Mouse (Mus musculus): Measurements from ENCODE around the gene Cep170b. TPM values are rescaled to one million over a fixed set of nuclear protein-coding genes. Genes with fewer than 3 reads are reported as not detected.

Gene Cep170b
- polyA plus RNA-seq, 1 experiment, result 5.8 TPM

DNA sequence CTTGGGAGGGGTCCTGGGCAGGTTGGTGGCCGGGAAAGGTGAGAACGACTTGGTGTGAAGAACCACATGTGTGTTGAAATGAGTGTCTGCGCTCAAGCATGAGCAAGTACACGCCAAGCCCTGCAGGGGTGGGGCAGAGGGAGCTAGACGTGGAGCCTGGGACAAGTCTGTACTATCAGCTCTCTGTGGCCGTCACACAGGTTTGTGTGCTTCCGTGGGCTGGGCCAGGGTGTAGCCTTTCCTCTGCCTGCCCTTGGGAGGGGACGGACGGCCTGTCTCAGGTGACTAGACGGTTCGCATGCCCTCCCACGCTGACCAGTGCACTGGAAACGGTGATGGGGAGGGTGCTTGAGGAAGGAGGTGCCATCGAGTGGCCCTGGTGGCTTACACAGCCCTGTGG, 10.6 kb downstream of the Cep170b start:
- Histone ChIP-seq H3K4me3 (replicated peaks; ENCODE audit: control insufficient read depth, low read depth, low read length) (no peak overlapping the region), H3K27ac (ENCODE audit: control insufficient read depth, insufficient read depth, low read depth, low read length, poor library complexity) (no peak overlapping the region), H3K4me1 (ENCODE audit: control insufficient read depth, insufficient read depth, low read length) (no peaks in the 10 kb centered on the region)
- TF ChIP-seq POLR2A (IDR thresholded peaks at IDR 0.05; ENCODE audit: borderline replicate concordance, control insufficient read depth, low read depth, low read length) (0 out of 2 replicates have a peak, but pooled peaks have one; percentile 1), CTCF (IDR thresholded peaks at IDR 0.05; ENCODE audit: control insufficient read depth, insufficient read depth, low read length) (no peak)
- WGBS, result 81% methylated on average over 14 of the region's 14 CpGs

DNA sequence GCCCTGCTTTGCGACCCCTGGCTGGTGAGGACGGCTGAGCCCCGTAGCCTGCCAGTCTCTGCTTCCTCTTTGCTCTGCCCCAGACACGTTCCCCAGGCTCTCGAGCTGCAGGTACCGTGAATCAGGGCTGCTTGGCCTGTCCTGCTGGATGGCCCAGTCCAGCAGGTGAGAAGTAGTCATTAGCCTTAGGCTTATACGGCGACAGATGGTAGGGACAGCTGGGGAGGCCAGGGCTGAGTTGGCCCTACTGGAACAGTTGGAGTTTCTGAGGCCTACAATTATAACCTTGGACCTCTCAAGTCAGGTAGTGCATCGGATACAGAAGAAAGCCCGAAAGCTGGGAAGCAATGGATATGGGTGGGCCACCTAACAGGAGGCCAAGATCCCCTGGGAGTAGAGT, 12.3 kb downstream of the Cep170b start:
- 82% methylated on average over 10 of the region's 10 CpGs for WGBS
- Histone ChIP-seq H3K4me1 (ENCODE audit: control insufficient read depth, insufficient read depth, low read length) (no peaks in the 10 kb centered on the region), H3K27ac (ENCODE audit: control insufficient read depth, insufficient read depth, low read depth, low read length, poor library complexity) (no peak overlapping the region), H3K4me3 (replicated peaks; ENCODE audit: control insufficient read depth, low read depth, low read length) (no peak overlapping the region)
- no peak for TF ChIP-seq CTCF (IDR thresholded peaks at IDR 0.05; ENCODE audit: control insufficient read depth, insufficient read depth, low read length)
- no peak for TF ChIP-seq POLR2A (IDR thresholded peaks at IDR 0.05; ENCODE audit: borderline replicate concordance, control insufficient read depth, low read depth, low read length)

DNA sequence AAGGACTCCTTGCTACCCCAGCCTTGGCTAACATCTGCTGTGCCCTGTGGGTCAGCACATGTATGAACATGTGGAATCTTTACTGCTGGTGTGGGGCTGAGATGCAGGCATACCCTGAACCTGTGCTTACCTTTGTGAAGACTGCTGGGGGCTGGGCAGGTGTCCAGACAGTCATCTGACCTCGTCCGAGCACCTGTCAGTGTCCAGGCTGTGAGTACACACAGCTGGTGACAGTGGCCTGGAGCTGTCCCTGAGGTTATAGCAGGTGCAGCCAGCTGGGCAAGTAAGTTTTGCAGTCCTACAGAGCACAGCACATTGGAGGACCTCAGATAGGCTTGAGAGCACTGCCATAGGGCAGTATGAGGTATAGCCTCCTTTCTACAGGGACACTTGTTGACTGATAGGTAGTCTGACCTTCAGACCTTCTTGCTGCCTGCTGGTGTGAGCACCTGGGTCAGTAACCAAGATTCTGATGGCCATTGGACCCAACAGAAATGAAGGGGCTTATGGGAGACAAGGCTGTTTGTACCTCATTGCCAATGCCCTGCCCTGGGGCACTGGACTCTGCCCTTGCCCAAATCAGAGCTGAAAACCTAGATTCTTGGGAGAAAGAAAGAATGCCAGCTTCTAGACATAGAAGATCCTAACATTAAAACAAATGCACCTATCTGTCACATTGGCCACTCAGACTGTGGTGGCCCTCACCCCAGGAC, 14.0 kb downstream of the Cep170b start:
- H3K4me1 ChIP-seq (ENCODE audit: control insufficient read depth, insufficient read depth, low read length), result no peaks in the 10 kb centered on the region
- H3K27ac ChIP-seq (ENCODE audit: control insufficient read depth, insufficient read depth, low read depth, low read length, poor library complexity), result no peak overlapping the region
- TF ChIP-seq POLR2A (IDR thresholded peaks at IDR 0.05; ENCODE audit: borderline replicate concordance, control insufficient read depth, low read depth, low read length) (no peak), CTCF (IDR thresholded peaks at IDR 0.05; ENCODE audit: control insufficient read depth, insufficient read depth, low read length) (no peak)
- H3K4me3 ChIP-seq (replicated peaks; ENCODE audit: control insufficient read depth, low read depth, low read length), result no peak overlapping the region
- WGBS, result 78% methylated on average over 2 of the region's 2 CpGs

DNA sequence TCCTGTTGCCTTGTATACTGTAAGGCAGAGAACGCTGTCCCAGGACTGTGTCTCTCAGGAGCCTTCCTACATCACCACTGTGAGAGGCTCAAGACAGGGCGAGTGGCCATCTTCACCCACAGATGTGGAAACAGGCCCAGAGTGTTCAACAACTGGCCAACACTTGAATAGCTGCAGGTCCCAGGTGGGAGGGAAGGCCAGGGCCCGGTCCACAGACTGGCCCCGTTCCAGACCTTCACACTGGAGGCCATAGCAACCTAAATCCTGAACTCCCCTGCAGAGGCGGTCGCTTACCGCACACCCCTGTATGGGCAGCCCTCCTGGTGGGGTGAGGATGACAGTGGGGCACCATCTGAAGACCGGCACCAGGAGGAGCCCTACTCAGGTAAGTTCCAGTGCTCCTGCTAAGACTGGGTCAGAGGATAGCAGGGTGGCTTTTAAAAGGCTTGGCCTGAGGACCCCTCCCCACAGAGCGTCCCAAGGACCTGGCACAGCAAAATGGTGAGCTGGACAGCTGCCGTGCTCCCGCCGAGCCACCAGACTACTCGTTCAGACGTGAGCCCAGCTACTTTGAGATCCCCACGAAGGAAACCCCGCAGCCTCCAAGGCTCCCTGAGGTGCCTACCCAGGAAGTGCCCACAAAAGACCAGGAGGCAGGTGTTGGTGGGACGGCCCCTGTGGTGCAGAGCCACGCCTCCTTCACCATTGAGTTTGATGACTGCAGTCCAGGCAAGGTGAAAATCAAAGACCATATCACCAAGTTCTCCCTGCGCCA, 14.8 kb downstream of the Cep170b start:
- Histone ChIP-seq H3K27ac (ENCODE audit: control insufficient read depth, insufficient read depth, low read depth, low read length, poor library complexity) (no peak overlapping the region), H3K4me1 (ENCODE audit: control insufficient read depth, insufficient read depth, low read length) (no peaks in the 10 kb centered on the region), H3K4me3 (replicated peaks; ENCODE audit: control insufficient read depth, low read depth, low read length) (no peak overlapping the region)
- WGBS, result 84% methylated on average over 19 of the region's 19 CpGs
- TF ChIP-seq POLR2A (IDR thresholded peaks at IDR 0.05; ENCODE audit: borderline replicate concordance, control insufficient read depth, low read depth, low read length) (no peak), CTCF (IDR thresholded peaks at IDR 0.05; ENCODE audit: control insufficient read depth, insufficient read depth, low read length) (no peak)

DNA sequence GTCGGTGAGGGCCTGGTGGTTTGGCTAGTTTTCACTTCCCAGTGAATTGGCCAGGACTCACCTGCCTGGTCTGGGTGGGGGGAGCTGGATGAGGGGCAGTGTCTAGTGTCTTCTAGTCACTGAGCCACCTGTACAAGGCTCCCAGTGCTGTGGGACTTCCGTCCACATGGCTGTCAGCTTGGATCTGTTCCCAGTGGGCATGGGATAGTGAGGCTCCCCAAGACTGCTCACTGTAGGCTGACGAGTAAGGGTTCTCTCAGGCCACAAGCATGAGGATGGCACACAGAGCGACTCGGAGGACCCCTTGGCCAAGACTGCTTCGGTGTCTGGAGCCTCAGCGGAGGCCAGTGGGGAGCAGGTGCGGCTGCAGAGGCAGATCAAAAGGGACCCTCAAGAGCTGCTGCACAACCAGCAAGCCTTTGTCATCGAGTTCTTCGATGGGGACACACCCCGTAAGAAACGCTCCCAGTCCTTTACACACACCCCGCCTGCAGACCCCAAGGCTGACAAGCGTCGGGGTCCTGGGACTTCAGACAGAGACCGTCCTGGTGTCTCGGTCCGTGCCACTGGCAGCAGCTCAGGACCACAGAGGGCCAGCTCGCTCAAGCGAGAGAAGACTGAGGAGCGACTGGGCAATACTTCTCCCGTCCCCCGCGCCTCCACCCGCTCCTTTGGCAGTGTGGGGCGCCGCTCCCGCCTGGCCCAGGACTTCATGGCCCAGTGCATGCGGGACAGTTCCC, 15.8 kb downstream of the Cep170b start:
- TF ChIP-seq POLR2A (IDR thresholded peaks at IDR 0.05; ENCODE audit: borderline replicate concordance, control insufficient read depth, low read depth, low read length), result no peak
- TF ChIP-seq CTCF (IDR thresholded peaks at IDR 0.05; ENCODE audit: control insufficient read depth, insufficient read depth, low read length), result no peak
- Histone ChIP-seq H3K4me1 (ENCODE audit: control insufficient read depth, insufficient read depth, low read length) (no peaks in the 10 kb centered on the region), H3K27ac (ENCODE audit: control insufficient read depth, insufficient read depth, low read depth, low read length, poor library complexity) (no peak overlapping the region), H3K4me3 (replicated peaks; ENCODE audit: control insufficient read depth, low read depth, low read length) (no peak overlapping the region)
- 91% methylated on average over 29 of the region's 29 CpGs for WGBS

DNA sequence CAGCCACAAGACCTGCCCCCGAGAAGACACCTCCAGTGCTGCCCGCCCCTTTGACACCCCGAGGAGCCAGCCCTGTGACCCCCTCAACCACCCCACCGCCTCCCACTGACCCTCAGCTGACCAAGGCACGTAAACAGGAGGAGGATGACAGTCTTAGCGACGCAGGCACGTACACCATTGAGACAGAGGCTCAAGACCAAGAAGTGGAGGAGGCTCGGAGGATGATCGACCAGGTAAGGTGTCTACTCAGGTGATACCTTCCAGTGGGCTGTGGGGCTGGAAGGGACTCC, 16.3 kb downstream of the Cep170b start:
- Histone ChIP-seq H3K4me1 (ENCODE audit: control insufficient read depth, insufficient read depth, low read length) (no peaks in the 10 kb centered on the region), H3K4me3 (replicated peaks; ENCODE audit: control insufficient read depth, low read depth, low read length) (no peak overlapping the region), H3K27ac (ENCODE audit: control insufficient read depth, insufficient read depth, low read depth, low read length, poor library complexity) (no peak overlapping the region)
- TF ChIP-seq CTCF (IDR thresholded peaks at IDR 0.05; ENCODE audit: control insufficient read depth, insufficient read depth, low read length) (no peak), POLR2A (IDR thresholded peaks at IDR 0.05; ENCODE audit: borderline replicate concordance, control insufficient read depth, low read depth, low read length) (no peak)
- 82% methylated on average over 10 of the region's 10 CpGs for WGBS

DNA sequence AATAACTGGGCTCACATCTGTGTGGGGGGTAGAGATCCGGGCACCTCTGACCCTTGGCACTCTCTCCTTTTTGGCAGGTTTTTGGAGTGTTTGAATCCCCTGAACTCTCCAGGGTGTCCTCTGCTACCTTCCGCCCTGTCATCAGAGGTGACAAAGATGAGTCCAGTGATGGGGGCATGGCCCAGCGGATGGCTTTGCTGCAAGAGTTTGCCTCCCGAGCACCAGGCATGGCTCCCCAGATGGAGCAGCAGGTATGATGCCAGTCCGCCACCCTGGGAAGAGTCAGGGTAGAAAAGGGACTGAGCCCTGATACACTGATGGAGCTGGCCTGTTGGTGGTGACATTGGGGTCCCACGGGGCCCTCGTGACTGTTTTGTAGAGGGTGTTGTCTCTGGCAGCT, 16.8 kb downstream of the Cep170b start:
- H3K27ac ChIP-seq (ENCODE audit: control insufficient read depth, insufficient read depth, low read depth, low read length, poor library complexity), result no peak overlapping the region
- H3K4me1 ChIP-seq (ENCODE audit: control insufficient read depth, insufficient read depth, low read length), result no peaks in the 10 kb centered on the region
- 74% methylated on average over 7 of the region's 7 CpGs for WGBS
- TF ChIP-seq CTCF (IDR thresholded peaks at IDR 0.05; ENCODE audit: control insufficient read depth, insufficient read depth, low read length) (no peak), POLR2A (IDR thresholded peaks at IDR 0.05; ENCODE audit: borderline replicate concordance, control insufficient read depth, low read depth, low read length) (no peak)
- no peak overlapping the region for H3K4me3 ChIP-seq (replicated peaks; ENCODE audit: control insufficient read depth, low read depth, low read length)

DNA sequence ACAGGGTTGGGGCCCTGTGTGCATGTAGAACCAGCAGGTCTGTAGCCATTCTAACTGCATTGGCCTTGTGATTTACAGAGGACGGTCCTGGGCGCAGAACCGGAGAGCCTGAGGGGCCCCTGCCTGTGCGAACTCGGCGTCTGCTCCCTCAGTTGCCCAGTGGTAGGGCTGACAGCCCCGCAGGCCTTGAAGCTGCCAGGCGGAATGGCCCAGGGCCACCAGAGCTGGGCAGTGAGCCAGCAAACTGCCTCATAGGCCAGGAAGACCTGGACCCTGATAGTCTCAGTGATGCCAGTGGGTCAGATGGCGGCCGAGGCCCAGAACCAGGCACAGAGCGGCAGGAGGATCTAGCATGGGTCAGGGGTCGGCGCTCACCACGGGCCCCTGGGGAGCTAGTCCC, 17.5 kb downstream of the Cep170b start:
- 89% methylated on average over 14 of the region's 14 CpGs for WGBS
- TF ChIP-seq CTCF (IDR thresholded peaks at IDR 0.05; ENCODE audit: control insufficient read depth, insufficient read depth, low read length) (no peak), POLR2A (IDR thresholded peaks at IDR 0.05; ENCODE audit: borderline replicate concordance, control insufficient read depth, low read depth, low read length) (no peak)
- no peak overlapping the region for H3K4me3 ChIP-seq (replicated peaks; ENCODE audit: control insufficient read depth, low read depth, low read length)
- H3K4me1 ChIP-seq (ENCODE audit: control insufficient read depth, insufficient read depth, low read length), result no peaks in the 10 kb centered on the region
- H3K27ac ChIP-seq (ENCODE audit: control insufficient read depth, insufficient read depth, low read depth, low read length, poor library complexity), result no peak overlapping the region

Measured in bone marrow, adult 2 months (tissue).